ENCODE assay signal across 23 mouse cellular contexts in genomic region chr9:44435747-44436146, GRCm38 (mm10). TPM values are rescaled to one million over a fixed set of nuclear protein-coding genes. Genes with fewer than 3 reads are reported as not detected.
DNase-seq lines count a peak whose midpoint lies in the region; ATAC-seq and TF ChIP-seq lines count a peak whose summit lies in the region.
"Had no signal": no experiment of that assay in that cellular context is flagged by ENCODE, and none has a peak within 500 bp of the region (broad histone marks: within the 10 kb centered on the region; RNA-seq: fewer than 3 reads in every experiment).

No protein-coding gene starts in this region.

- H3K79me2 ChIP-seq in MEL (ENCODE audit: control insufficient read depth, insufficient read depth, low read length, poor library complexity), result no peaks in the 10 kb centered on the region

- TF ChIP-seq CTCF in MEL (IDR thresholded peaks at IDR 0.05 in 2 of 3, conservative IDR thresholded peaks at IDR 0.05 in 1 of 3; ENCODE audit: control insufficient read depth in 1 of 3, insufficient read depth in 1 of 3, low read depth in 2 of 3, low read length in 3 of 3, poor library complexity in 1 of 3, severe bottlenecking in 1 of 3), result no peak

- peak; percentile 94 for ATAC-seq in hematopoietic stem cell, adult 5-6 weeks (replicated peaks in 1 of 2; ENCODE audit: insufficient read depth in 1 of 2, low FRiP score in 2 of 2, low TSS enrichment in 1 of 2, low read depth in 1 of 2, poor library complexity in 2 of 2, severe bottlenecking in 2 of 2)
- ATAC-seq: CD4-positive, CD25-positive, alpha-beta regulatory T cell, adult 4 months; forebrain, embryonic 16.5 days had no signal

- peaks cover 0 to 4% of the 10 kb centered on the region in 2 experiments; a peak in 1 of 4 replicates for H3K4me1 ChIP-seq in MEL (ENCODE audit: control insufficient read depth in 1 of 2, insufficient read depth in 2 of 2, low read length in 2 of 2)
- H3K4me1 ChIP-seq: heart, embryonic 12.5 days had no signal

- no peak overlapping the region for H3K27ac ChIP-seq in MEL (ENCODE audit: control insufficient read depth, low read depth, low read length)
- H3K27ac ChIP-seq: embryonic facial prominence, embryonic 15.5 days; hindbrain, embryonic 12.5 days; layer of hippocampus, adult 2 months; stomach, postnatal 0 days had no signal

- peak; percentile 17 to 34 for DNase-seq in lung, adult 18-20 months
- no peak for DNase-seq in lung, postnatal 10 days
- peak; percentile 83 for DNase-seq in MEL (ENCODE audit: low read depth, low spot score)
- DNase-seq in spleen, postnatal 14 days (ENCODE audit: low spot score in 2 of 2), result peak; percentile 12 to 28
- no peak for DNase-seq in c-Kit-positive CD71-positive TER-119-positive erythroid progenitor cells, embryonic 14.5 days (ENCODE audit: low spot score)
- no peak for DNase-seq in embryo, embryonic 10 days (ENCODE audit: low spot score)
- DNase-seq: adrenal gland, adult 2 months; cerebellum, postnatal 14 days; gastrocnemius, postnatal 10 days; kidney, adult 18-20 months; midbrain, embryonic 14.5 days; right cerebral cortex, adult 18-20 months had no signal

- TF ChIP-seq EP300 in MEL (IDR thresholded peaks at IDR 0.05; ENCODE audit: low read depth in 1 of 2, low read length in 2 of 2), result 0 out of 4 replicates have a peak, but pooled peaks of 1 of the 2 experiments have one; percentile 28

- TF ChIP-seq POLR2A in MEL (IDR thresholded peaks at IDR 0.05; ENCODE audit: control insufficient read depth in 1 of 2, insufficient read depth in 1 of 2, low read depth in 1 of 2, low read length in 2 of 2, poor library complexity in 1 of 2), result no peak

- H3K9me3 ChIP-seq in MEL (replicated peaks; ENCODE audit: insufficient read depth, low read length), result no peaks in the 10 kb centered on the region
- H3K9me3 ChIP-seq: embryonic facial prominence, embryonic 15.5 days; heart, embryonic 12.5 days; hindbrain, embryonic 12.5 days had no signal

- peaks cover 0 to 2% of the 10 kb centered on the region in 2 experiments; a peak in 1 of 4 replicates for H3K36me3 ChIP-seq in MEL (ENCODE audit: control insufficient read depth in 1 of 2, insufficient read depth in 2 of 2, low read length in 2 of 2)
- H3K36me3 ChIP-seq: embryonic facial prominence, embryonic 15.5 days; heart, embryonic 12.5 days; hindbrain, embryonic 12.5 days had no signal

- H3K9ac ChIP-seq in MEL (ENCODE audit: control insufficient read depth, low read depth, low read length, poor library complexity, severe bottlenecking), result no peak overlapping the region; the same call in 1 of the 2 replicates
- H3K9ac ChIP-seq: embryonic facial prominence, embryonic 15.5 days; heart, embryonic 12.5 days; hindbrain, embryonic 12.5 days had no signal

- H3K4me3 ChIP-seq in MEL (ENCODE audit: control insufficient read depth in 1 of 2, insufficient read depth in 1 of 2, low read depth in 2 of 2, low read length in 2 of 2), result no peak overlapping the region
- H3K4me3 ChIP-seq: embryonic facial prominence, embryonic 15.5 days; heart, embryonic 12.5 days; hindbrain, embryonic 12.5 days; layer of hippocampus, adult 2 months had no signal

- H3K27me3 ChIP-seq in MEL (ENCODE audit: control insufficient read depth in 1 of 2, insufficient read depth in 2 of 2, low read length in 2 of 2), result no peaks in the 10 kb centered on the region; a peak in 1 of 4 replicates
- H3K27me3 ChIP-seq: embryonic facial prominence, embryonic 15.5 days; hindbrain, embryonic 12.5 days had no signal

- TF ChIP-seq RAD21 in MEL (IDR thresholded peaks at IDR 0.05; ENCODE audit: low read depth, low read length), result no peak

TF ChIP-seq in MEL, 35 proteins besides CTCF, POLR2A, EP300 and RAD21:
- TF ChIP-seq ETS1 (IDR thresholded peaks at IDR 0.05; ENCODE audit: low read depth, low read length), result 0 out of 2 replicates have a peak, but pooled peaks have one; percentile 22
- no peak for TF ChIP-seq CHD1 (IDR thresholded peaks at IDR 0.05; ENCODE audit: low read depth, low read length)
- TF ChIP-seq JUND (IDR thresholded peaks at IDR 0.05; ENCODE audit: low read depth, low read length), result no peak
- TF ChIP-seq ELF1 (IDR thresholded peaks at IDR 0.05; ENCODE audit: low read depth, low read length), result peak; percentile 51; the same call in 1 of the 2 replicates
- TF ChIP-seq E2F4 (IDR thresholded peaks at IDR 0.05; ENCODE audit: borderline replicate concordance, low read depth, low read length), result no peak
- no peak for TF ChIP-seq ZKSCAN1 (IDR thresholded peaks at IDR 0.05; ENCODE audit: low read depth, low read length)
- no peak for TF ChIP-seq MAX (IDR thresholded peaks at IDR 0.05; ENCODE audit: low read length)
- TF ChIP-seq UBTF (IDR thresholded peaks at IDR 0.05; ENCODE audit: borderline replicate concordance, insufficient read depth, low read depth, low read length), result 0 out of 2 replicates have a peak, but pooled peaks have one; percentile 57
- no peak for TF ChIP-seq POLR2AphosphoS5 (IDR thresholded peaks at IDR 0.05; ENCODE audit: borderline replicate concordance, low read depth, low read length)
- no peak for TF ChIP-seq TBP (IDR thresholded peaks at IDR 0.05; ENCODE audit: low read depth, low read length)
- TF ChIP-seq MEF2A (IDR thresholded peaks at IDR 0.05; ENCODE audit: extremely low read depth, insufficient replicate concordance, low read depth, low read length, poor library complexity, severe bottlenecking), result no peak

RNA-seq across cellular contexts. Expression of gene Foxr1, which starts 5.2 kb away (rescaled TPM):
- total RNA-seq in MEL (2012; rRNA removed), result 0.08 TPM in 1 of 2 replicates, not detected in the other
- polyA plus RNA-seq in MEL (2012; ENCODE audit: insufficient read depth in 1 of 2, insufficient read length in 2 of 2, low read depth in 1 of 2, low replicate concordance in 2 of 2, missing spikeins in 1 of 2), result under 1 TPM in 1 of 2 experiments, not detected in 1; 0.07 TPM
- not detected in 2 replicates for total RNA-seq in hematopoietic stem cell, adult 5-6 weeks (2017)
- total RNA-seq: adrenal gland, adult 2 months; gastrocnemius, postnatal 10 days; layer of hippocampus, adult 2 months; left cerebral cortex, postnatal 36 days had no signal
- polyA plus RNA-seq: adrenal gland, adult 2 months; embryonic facial prominence, embryonic 15.5 days; forebrain, embryonic 16.5 days; heart, embryonic 12.5 days; hindbrain, embryonic 12.5 days; liver, embryonic 16.5 days; midbrain, embryonic 14.5 days; neural tube, embryonic 14.5 days had no signal

RNA-seq across cellular contexts. Expression of gene Ccdc84, which starts 17.4 kb away (rescaled TPM):
- 13.2 and 18.7 TPM in 2 replicates for total RNA-seq in MEL (2012; rRNA removed)
- 10 to 100 TPM in 1 of 2 experiments, not detected in 1; 18.0 TPM for polyA plus RNA-seq in MEL (2012; ENCODE audit: insufficient read depth in 1 of 2, insufficient read length in 2 of 2, low read depth in 1 of 2, low replicate concordance in 2 of 2, missing spikeins in 1 of 2)
- 21.4 and 31.9 TPM in 2 replicates for total RNA-seq in hematopoietic stem cell, adult 5-6 weeks (2017)

RNA-seq across cellular contexts. Expression of gene Upk2, which starts 19.0 kb away (rescaled TPM):
- total RNA-seq in MEL (2012; rRNA removed), result not detected in 2 replicates
- polyA plus RNA-seq in MEL (2012; ENCODE audit: insufficient read depth in 1 of 2, insufficient read length in 2 of 2, low read depth in 1 of 2, low replicate concordance in 2 of 2, missing spikeins in 1 of 2), result not detected
- not detected in 2 replicates for total RNA-seq in hematopoietic stem cell, adult 5-6 weeks (2017)
- total RNA-seq: adrenal gland, adult 2 months; layer of hippocampus, adult 2 months; left cerebral cortex, postnatal 36 days had no signal
- polyA plus RNA-seq: adrenal gland, adult 2 months; CD4-positive, CD25-positive, alpha-beta regulatory T cell, adult 4 months; forebrain, embryonic 16.5 days; hindbrain, embryonic 12.5 days; liver, embryonic 16.5 days; midbrain, embryonic 14.5 days; neural tube, embryonic 14.5 days had no signal

RNA-seq across cellular contexts. Expression of gene Trappc4, which starts 28.3 kb away (rescaled TPM):
- total RNA-seq in MEL (2012; rRNA removed), result 121 and 140 TPM in 2 replicates
- polyA plus RNA-seq in MEL (2012; ENCODE audit: insufficient read depth in 1 of 2, insufficient read length in 2 of 2, low read depth in 1 of 2, low replicate concordance in 2 of 2, missing spikeins in 1 of 2), result 100 to 1,000 TPM in 1 of 2 experiments, not detected in 1; 129 TPM
- 42.2 and 47.6 TPM in 2 replicates for total RNA-seq in hematopoietic stem cell, adult 5-6 weeks (2017)

RNA-seq across cellular contexts. Expression of gene Rps25, which starts 28.8 kb away (rescaled TPM):
- total RNA-seq in MEL (2012; rRNA removed), result 2,496 and 2,743 TPM in 2 replicates
- 1,000 to 10,000 TPM in 1 of 2 experiments, not detected in 1; 3,114 TPM for polyA plus RNA-seq in MEL (2012; ENCODE audit: insufficient read depth in 1 of 2, insufficient read length in 2 of 2, low read depth in 1 of 2, low replicate concordance in 2 of 2, missing spikeins in 1 of 2)
- total RNA-seq in hematopoietic stem cell, adult 5-6 weeks (2017), result 1,716 and 2,164 TPM in 2 replicates

Comparison
In these comparisons a context has a peak if more than half of its experiments do, and no peak if none do; other contexts are left out.
1. DNase-seq: peak in lung, adult 18-20 months (2 of 2), MEL (single experiment) and spleen, postnatal 14 days (2 of 2); none in lung, postnatal 10 days (single experiment), c-Kit-positive CD71-positive TER-119-positive erythroid progenitor cells, embryonic 14.5 days (single experiment) and embryo, embryonic 10 days (single experiment).